Mouse (Mus musculus) neural tube, embryonic 13.5 days (tissue): ENCODE results near the gene Xlr5a. TPM values are rescaled to one million over a fixed set of nuclear protein-coding genes. Genes with fewer than 3 reads are reported as not detected.
"Not testable (repeated sequence)": the region's sequence is repeated elsewhere in the genome, so short reads cannot be mapped to it uniquely, and the experiment has no call there.

Source experiments
- ATAC-seq: fragments of 200-750 bp; cut with Nextera tagmentation; 2 replicates; pipeline ENCODE4 v1.8.0; 2017; ENCODE audit warnings: low read depth, mild to moderate bottlenecking, moderate TSS enrichment, moderate library complexity
- H3K27ac ChIP-seq: fragments of 300-500 bp; sonication (generic); replicated peaks from 2 replicates; pipeline ENCODE4 v1.5.1; 2015; ENCODE audit warnings: moderate library complexity, mild to moderate bottlenecking, inconsistent platforms
- H3K27me3 ChIP-seq: fragments of 300-500 bp; sonication (generic); 2 replicates; pipeline ENCODE4 v1.6.1; 2015; ENCODE audit warnings: mild to moderate bottlenecking, inconsistent platforms
- H3K36me3 ChIP-seq: fragments of 300-500 bp; sonication (generic); 2 replicates; pipeline ENCODE4 v1.6.1; 2015; ENCODE audit warnings: mild to moderate bottlenecking, inconsistent platforms
- H3K4me1 ChIP-seq: fragments of 300-500 bp; sonication (generic); replicated peaks from 2 replicates; pipeline ENCODE4 v1.6.1; 2015; ENCODE audit warnings: inconsistent platforms
- H3K4me2 ChIP-seq: fragments of 300-500 bp; sonication (generic); 2 replicates; pipeline ENCODE4 v1.6.1; 2015; ENCODE audit warnings: inconsistent platforms, mild to moderate bottlenecking, moderate library complexity
- H3K4me3 ChIP-seq: fragments of 300-500 bp; sonication (generic); 2 replicates; pipeline ENCODE4 v1.5.1; 2015; ENCODE audit warnings: mild to moderate bottlenecking, inconsistent platforms
- H3K9ac ChIP-seq: fragments of 300-500 bp; sonication (generic); 2 replicates; pipeline ENCODE4 v1.6.1; 2015; ENCODE audit warnings: moderate library complexity, mild to moderate bottlenecking, inconsistent platforms
- H3K9me3 ChIP-seq: fragments of 300-500 bp; sonication (generic); 2 replicates; pipeline ENCODE4 v1.6.1; 2016; ENCODE audit warnings: inconsistent platforms
- WGBS: fragments of 180-500 bp; shearing (Covaris S2); methylation state at CpG from one replicate; pipeline ENCODE4 v1.1.7; 2015; 5-methylcytosine and 5-hydroxymethylcytosine counted together
- polyA plus RNA-seq: library from polyadenylated mRNA; unstranded; fragments of >200 nt; fragmentation: Nextera tagmentation; extraction: Ambion mirVana; gene quantifications from 2 replicates; pipeline ENCODE4 v1.2.1, GENCODE M21; 2015

Xlr5a gene
- polyA plus RNA-seq, 1 experiment from 2014 or later, result not detected

GRCm38 (mm10) chrX:73229288-73229687 is 63.5 kb downstream of the Xlr5a start:
- Histone ChIP-seq H3K27me3 (no peaks in the 10 kb centered on the region), H3K36me3 (no peaks in the 10 kb centered on the region), H3K9me3 (no peaks in the 10 kb centered on the region), H3K27ac (peak overlapping the region; percentile 96), H3K4me2 (peak overlapping the region; percentile 66), H3K4me3 (peak overlapping the region; percentile 62), H3K9ac (peak overlapping the region; percentile 83), H3K4me1 (peaks cover 20% of the 10 kb centered on the region)
- no peak for ATAC-seq
- WGBS, result 34% methylated on average over 3 of the region's 3 CpGs

GRCm38 (mm10) chrX:73228606-73229214 is 64.1 kb downstream of the Xlr5a start:
- peak; percentile 77 for ATAC-seq
- 30% methylated on average over 39 of the region's 51 CpGs for WGBS
- H3K9ac ChIP-seq, result peak overlapping the region; percentile 83
- no peaks in the 10 kb centered on the region for H3K36me3 ChIP-seq
- peak overlapping the region; percentile 66 for H3K4me2 ChIP-seq
- peak overlapping the region; percentile 96 for H3K27ac ChIP-seq
- no peaks in the 10 kb centered on the region for H3K27me3 ChIP-seq
- H3K9me3 ChIP-seq, result no peaks in the 10 kb centered on the region
- peak overlapping the region; percentile 62 for H3K4me3 ChIP-seq
- H3K4me1 ChIP-seq, result peaks cover 20% of the 10 kb centered on the region

GRCm38 (mm10) chrX:73227914-73228605 is 64.7 kb downstream of the Xlr5a start, which contains the start of gene F8a:
Gene F8a, plus strand, starts transcription at chrX:73228291.
- Histone ChIP-seq H3K4me2 (peak within 1 kb of the TSS; percentile 66), H3K27me3 (no peaks in the 10 kb centered on the region), H3K27ac (peak within 1 kb of the TSS; percentile 96), H3K9ac (peak within 1 kb of the TSS; percentile 83), H3K4me1 (peaks cover 20% of the 10 kb centered on the region), H3K9me3 (no peaks in the 10 kb centered on the region), H3K4me3 (peak within 1 kb of the TSS; percentile 62), H3K36me3 (no peaks in the 10 kb centered on the region)
- peak; percentile 98 for ATAC-seq
- WGBS, result 12% methylated on average over 39 of the region's 39 CpGs

GRCm38 (mm10) chrX:73225365-73225764 is 67.4 kb downstream of the Xlr5a start:
- Histone ChIP-seq H3K9ac (no peak overlapping the region), H3K27me3 (no peaks in the 10 kb centered on the region), H3K27ac (no peak overlapping the region), H3K4me1 (peaks cover 8% of the 10 kb centered on the region), H3K4me2 (no peak overlapping the region), H3K36me3 (no peaks in the 10 kb centered on the region), H3K4me3 (no peak overlapping the region), H3K9me3 (no peaks in the 10 kb centered on the region)
- ATAC-seq, result no peak
- WGBS, result 57% methylated on average over 1 of the region's 1 CpGs

- not testable (repeated sequence) for H3K36me3 ChIP-seq, H3K4me2 ChIP-seq, H3K9ac ChIP-seq, H3K4me1 ChIP-seq, H3K9me3 ChIP-seq, H3K27me3 ChIP-seq, H3K27ac ChIP-seq, ATAC-seq, H3K4me3 ChIP-seq
- WGBS, result 84% methylated on average over 19 of the region's 19 CpGs
These were observed 78.8 kb downstream of the Xlr5a start, which contains the start of gene Xlr4b for GRCm38 (mm10) chrX:73213819-73214564. Gene Xlr4b, plus strand, starts transcription at chrX:73214333.

GRCm38 (mm10) chrX:73191934-73192333 is 100.8 kb downstream of the Xlr5a start, which contains the start of gene Xlr3b:
Gene Xlr3b, plus strand, starts transcription at chrX:73192207.
- not testable (repeated sequence) for H3K36me3 ChIP-seq, H3K9me3 ChIP-seq, H3K4me1 ChIP-seq, H3K4me2 ChIP-seq, H3K4me3 ChIP-seq, H3K27me3 ChIP-seq, H3K27ac ChIP-seq, H3K9ac ChIP-seq
- ATAC-seq, result peak; percentile 67
- WGBS, result 73% methylated on average over 12 of the region's 12 CpGs

- not testable (repeated sequence) for H3K27ac ChIP-seq, H3K27me3 ChIP-seq, H3K4me1 ChIP-seq, H3K4me2 ChIP-seq, ATAC-seq, H3K4me3 ChIP-seq, H3K9ac ChIP-seq, H3K9me3 ChIP-seq, H3K36me3 ChIP-seq
- 97% methylated on average over 4 of the region's 15 CpGs for WGBS
These were observed 115.9 kb downstream of the Xlr5a start, which contains the start of gene Spin2d for GRCm38 (mm10) chrX:73176889-73177288. Gene Spin2d, minus strand, starts transcription at chrX:73176989.

- no CpG with 5 or more reads among the region's 7 CpGs for WGBS
- not testable (repeated sequence) for H3K9ac ChIP-seq, H3K4me3 ChIP-seq, H3K4me2 ChIP-seq, ATAC-seq, H3K9me3 ChIP-seq, H3K27me3 ChIP-seq, H3K27ac ChIP-seq, H3K4me1 ChIP-seq, H3K36me3 ChIP-seq
These were observed 143.4 kb downstream of the Xlr5a start, which contains the start of gene DXBay18 for GRCm38 (mm10) chrX:73149350-73149749. Gene DXBay18, minus strand, starts transcription at chrX:73149450.

- not testable (repeated sequence) for H3K9ac ChIP-seq, H3K36me3 ChIP-seq, H3K4me3 ChIP-seq, ATAC-seq, H3K4me2 ChIP-seq, H3K9me3 ChIP-seq, H3K27me3 ChIP-seq, H3K4me1 ChIP-seq, H3K27ac ChIP-seq
- WGBS, result no CpG with 5 or more reads among the region's 20 CpGs
These were observed 144.3 kb downstream of the Xlr5a start, which contains the start of gene Xlr5b for GRCm38 (mm10) chrX:73148496-73148895. Gene Xlr5b, plus strand, starts transcription at chrX:73148796.

- not testable (repeated sequence) for H3K4me2 ChIP-seq, H3K9me3 ChIP-seq, H3K4me1 ChIP-seq, H3K36me3 ChIP-seq, H3K27me3 ChIP-seq, H3K9ac ChIP-seq, H3K27ac ChIP-seq, H3K4me3 ChIP-seq
- peak; percentile 67 for ATAC-seq
- WGBS, result no CpG with 5 or more reads among the region's 7 CpGs
These were observed 149.6 kb downstream of the Xlr5a start for GRCm38 (mm10) chrX:73143218-73143618.

GRCm38 (mm10) chrX:73122859-73123829 is 169.6 kb downstream of the Xlr5a start:
- WGBS, result no CpG with 5 or more reads among the region's 12 CpGs
- not testable (repeated sequence) for H3K27ac ChIP-seq

More at GRCm38 (mm10) chrX:73122859-73123829, 169.6 kb downstream of the Xlr5a start:
- not testable (repeated sequence) for H3K36me3 ChIP-seq, H3K4me3 ChIP-seq, H3K4me2 ChIP-seq, H3K27me3 ChIP-seq, H3K9me3 ChIP-seq, H3K4me1 ChIP-seq, H3K9ac ChIP-seq
- peak; percentile 53; the same call in 1 of the 2 replicates for ATAC-seq
